Mouse (Mus musculus): ENCODE measurements around the gene Rtn1.

Rtn1 gene

GRCm38 (mm10) chr12:72232176-72232575 lies 176.7 kb downstream of the Rtn1 start:
- no peak for DNase-seq (ENCODE audit: low spot score)

GRCm38 (mm10) chr12:72229451-72230196 lies 179.2 kb downstream of the Rtn1 start:
- DNase-seq (ENCODE audit: low spot score) = no peak

- DNase-seq (ENCODE audit: low spot score) = no peak
These were observed 181.1 kb downstream of the Rtn1 start for GRCm38 (mm10) chr12:72227731-72228130.

- DNase-seq (ENCODE audit: low spot score) = no peak
These were observed 183.5 kb downstream of the Rtn1 start for GRCm38 (mm10) chr12:72225371-72225770.

- DNase-seq (ENCODE audit: low spot score) = no peak
These were observed 185.2 kb downstream of the Rtn1 start for GRCm38 (mm10) chr12:72223557-72224102.

- DNase-seq (ENCODE audit: low spot score) = no peak
These were observed 195.3 kb downstream of the Rtn1 start for GRCm38 (mm10) chr12:72213554-72213953.

GRCm38 (mm10) chr12:72200828-72201227 lies 208.0 kb downstream of the Rtn1 start:
- no peak for DNase-seq (ENCODE audit: low spot score)

GRCm38 (mm10) chr12:72197925-72198486 lies 210.8 kb downstream of the Rtn1 start:
- no peak for DNase-seq (ENCODE audit: low spot score)

GRCm38 (mm10) chr12:72197434-72197833 lies 211.4 kb downstream of the Rtn1 start:
- DNase-seq (ENCODE audit: low spot score) = no peak

GRCm38 (mm10) chr12:72184929-72185328 lies 223.9 kb downstream of the Rtn1 start, which contains the start of gene Ccdc175:
Gene Ccdc175, minus strand, starts transcription at chr12:72185029.
- DNase-seq (ENCODE audit: low spot score) = no peak

GRCm38 (mm10) chr12:72179561-72179960 lies 229.3 kb downstream of the Rtn1 start:
- DNase-seq (ENCODE audit: low spot score) = no peak

GRCm38 (mm10) chr12:72178322-72178721 lies 230.5 kb downstream of the Rtn1 start:
- no peak for DNase-seq (ENCODE audit: low spot score)

Measured in T-cell, adult 2 months (primary cell).